Mouse (Mus musculus) heart, embryonic 13.5 days (tissue): ENCODE measurements around the gene Msmb. TPM values are rescaled to one million over a fixed set of nuclear protein-coding genes. Genes with fewer than 3 reads are reported as not detected.
"Not testable (repeated sequence)": the region's sequence is repeated elsewhere in the genome, so short reads cannot be mapped to it uniquely, and the experiment has no call there.

Experiments used
- ATAC-seq: fragments of 200-750 bp; cut with Nextera tagmentation; 2 replicates; pipeline ENCODE4 v1.8.0; 2017; ENCODE audit warnings: moderate TSS enrichment; ENCODE audit not compliant: insufficient number of reproducible peaks, low FRiP score, low TSS enrichment; ENCODE audit errors: extremely low read depth
- H3K27ac ChIP-seq: fragments of 300-500 bp; sonication (generic); replicated peaks from 2 replicates; pipeline ENCODE4 v1.5.1; 2015; ENCODE audit warnings: moderate library complexity, mild to moderate bottlenecking, inconsistent platforms
- H3K27me3 ChIP-seq: fragments of 300-500 bp; sonication (generic); replicated peaks from 2 replicates; pipeline ENCODE4 v1.6.1; 2015; ENCODE audit warnings: mild to moderate bottlenecking, inconsistent platforms
- H3K36me3 ChIP-seq: fragments of 300-500 bp; sonication (generic); 2 replicates; pipeline ENCODE4 v1.6.1; 2015; ENCODE audit warnings: mild to moderate bottlenecking, inconsistent platforms
- H3K4me1 ChIP-seq: fragments of 300-500 bp; sonication (generic); 2 replicates; pipeline ENCODE4 v1.6.1; 2015; ENCODE audit warnings: inconsistent platforms
- H3K4me2 ChIP-seq: fragments of 300-500 bp; sonication (generic); 2 replicates; pipeline ENCODE4 v1.6.1; 2015; ENCODE audit warnings: inconsistent platforms, mild to moderate bottlenecking, moderate library complexity
- H3K4me3 ChIP-seq: fragments of 300-500 bp; sonication (generic); 2 replicates; pipeline ENCODE4 v1.5.1; 2015; ENCODE audit warnings: moderate library complexity, mild to moderate bottlenecking, inconsistent platforms
- H3K9ac ChIP-seq: fragments of 300-500 bp; sonication (generic); 2 replicates; pipeline ENCODE4 v1.6.1; 2015; ENCODE audit warnings: inconsistent platforms, mild to moderate bottlenecking, moderate library complexity
- H3K9me3 ChIP-seq: fragments of 300-500 bp; sonication (generic); 2 replicates; pipeline ENCODE4 v1.6.1; 2016; ENCODE audit warnings: inconsistent platforms
- WGBS: fragments of 180-500 bp; shearing (Covaris S2); methylation state at CpG from one replicate; pipeline ENCODE4 v1.1.7; 2015; ENCODE audit warnings: mixed read lengths; 5-methylcytosine and 5-hydroxymethylcytosine counted together
- polyA plus RNA-seq: library from polyadenylated mRNA; unstranded; fragments of >200 nt; fragmentation: Nextera tagmentation; extraction: Ambion mirVana; gene quantifications from 2 replicates; pipeline ENCODE4 v1.2.1, GENCODE M21; 2015

Msmb gene
- polyA plus RNA-seq, 1 experiment from 2014 or later = not detected

DNA sequence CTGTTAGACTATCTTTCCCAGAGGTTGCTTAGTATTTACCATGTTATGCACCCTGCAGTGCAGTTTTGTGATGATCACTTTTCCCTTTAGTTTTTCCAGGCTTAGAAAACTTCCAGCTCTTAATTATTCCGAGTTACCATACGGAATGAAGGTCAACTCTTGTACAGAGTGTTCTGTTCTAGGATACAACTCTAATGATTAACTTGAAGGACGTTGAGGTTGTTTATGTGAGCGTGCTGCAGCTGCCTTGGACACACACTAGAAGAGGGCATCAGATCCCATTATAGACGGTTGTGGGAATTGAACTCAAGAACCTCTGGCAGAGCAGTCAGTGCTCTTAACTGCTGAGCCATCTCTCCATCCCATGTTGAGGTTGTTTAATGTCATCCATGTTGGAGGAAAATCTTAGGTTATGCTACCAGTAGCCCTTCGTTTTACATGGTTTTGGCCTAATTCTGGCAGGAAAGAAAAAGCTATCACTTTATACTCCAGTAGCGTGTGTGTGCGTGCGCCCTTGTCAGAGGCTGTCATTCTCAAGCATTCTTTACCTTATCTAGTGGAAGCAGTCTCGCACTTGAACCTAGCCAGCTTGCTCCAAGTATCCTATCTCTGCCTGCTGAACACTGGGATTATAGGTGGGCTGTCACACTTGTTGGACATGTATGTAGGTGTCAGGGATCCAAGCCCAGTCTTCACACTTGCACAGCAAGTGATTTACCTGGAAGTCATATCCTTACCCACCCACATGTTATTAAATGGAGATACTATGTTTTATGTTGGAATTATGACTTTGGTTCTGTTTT lies 37.8 kb downstream of the Msmb start:
- WGBS = 77% methylated on average over 10 of the region's 10 CpGs

DNA sequence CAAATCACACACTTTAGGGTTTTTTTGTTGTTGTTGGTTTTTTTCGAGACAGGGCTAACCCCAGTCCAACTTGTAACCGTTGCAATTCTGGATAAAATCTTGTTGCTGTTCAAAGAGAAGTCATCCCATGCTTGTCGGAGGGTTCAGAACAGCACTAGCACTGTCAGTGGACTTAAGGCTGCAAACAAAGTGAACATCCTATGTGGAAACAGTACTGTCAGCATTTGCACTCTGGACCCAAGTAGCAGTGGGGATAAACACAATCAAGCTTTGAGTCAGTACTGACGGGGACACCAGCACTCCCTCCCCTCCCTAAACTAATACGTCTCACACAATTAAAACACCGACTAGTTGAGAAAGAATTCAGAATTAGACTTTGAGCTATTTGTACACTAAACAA lies 39.0 kb downstream of the Msmb start:
- no peak for ATAC-seq
- WGBS = 85% methylated on average over 6 of the region's 6 CpGs
- H3K36me3 ChIP-seq = peaks cover 76% of the 10 kb centered on the region

More for the DNA sequence above, 37.8 kb downstream of the Msmb start:
- H3K36me3 ChIP-seq = peaks cover 74% of the 10 kb centered on the region
- H3K4me2 ChIP-seq = no peak overlapping the region
- H3K9ac ChIP-seq = no peak overlapping the region
- no peak overlapping the region for H3K27ac ChIP-seq
- H3K4me1 ChIP-seq = no peaks in the 10 kb centered on the region
- no peaks in the 10 kb centered on the region for H3K9me3 ChIP-seq
- no peak for ATAC-seq
- H3K4me3 ChIP-seq = no peak overlapping the region
- H3K27me3 ChIP-seq = no peaks in the 10 kb centered on the region

DNA sequence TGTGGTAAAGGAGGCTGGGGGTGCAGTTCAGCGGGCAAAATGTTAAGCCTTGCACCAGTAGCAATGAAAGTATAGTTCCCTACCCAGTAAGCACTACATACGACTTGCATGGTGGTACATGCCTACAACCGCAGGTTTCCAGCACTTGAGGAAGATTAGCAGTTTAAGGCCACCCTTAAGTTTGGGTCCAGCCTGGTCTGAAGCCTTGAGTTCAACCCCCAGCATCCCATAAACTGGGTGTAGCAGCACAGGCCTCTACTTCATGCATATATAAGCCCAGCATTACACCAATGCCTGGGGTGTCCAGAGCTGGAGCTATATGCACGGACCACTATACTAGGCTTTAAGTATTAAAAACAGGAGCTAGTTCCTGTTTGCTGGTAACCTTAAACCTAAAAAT lies 42.0 kb downstream of the Msmb start:
- no peaks in the 10 kb centered on the region for H3K9me3 ChIP-seq
- WGBS = 92% methylated on average over 4 of the region's 4 CpGs
- H3K4me3 ChIP-seq = no peak overlapping the region
- H3K9ac ChIP-seq = no peak overlapping the region
- no peak overlapping the region for H3K4me2 ChIP-seq
- no peak overlapping the region for H3K27ac ChIP-seq
- ATAC-seq = no peak
- no peaks in the 10 kb centered on the region for H3K4me1 ChIP-seq
- no peaks in the 10 kb centered on the region for H3K27me3 ChIP-seq
- peaks cover 93% of the 10 kb centered on the region for H3K36me3 ChIP-seq

More for the DNA sequence above, 39.0 kb downstream of the Msmb start:
- Histone ChIP-seq H3K27ac (no peak overlapping the region), H3K9ac (no peak overlapping the region), H3K9me3 (no peaks in the 10 kb centered on the region), H3K4me1 (no peaks in the 10 kb centered on the region), H3K4me3 (no peak overlapping the region), H3K27me3 (no peaks in the 10 kb centered on the region), H3K4me2 (no peak overlapping the region)

DNA sequence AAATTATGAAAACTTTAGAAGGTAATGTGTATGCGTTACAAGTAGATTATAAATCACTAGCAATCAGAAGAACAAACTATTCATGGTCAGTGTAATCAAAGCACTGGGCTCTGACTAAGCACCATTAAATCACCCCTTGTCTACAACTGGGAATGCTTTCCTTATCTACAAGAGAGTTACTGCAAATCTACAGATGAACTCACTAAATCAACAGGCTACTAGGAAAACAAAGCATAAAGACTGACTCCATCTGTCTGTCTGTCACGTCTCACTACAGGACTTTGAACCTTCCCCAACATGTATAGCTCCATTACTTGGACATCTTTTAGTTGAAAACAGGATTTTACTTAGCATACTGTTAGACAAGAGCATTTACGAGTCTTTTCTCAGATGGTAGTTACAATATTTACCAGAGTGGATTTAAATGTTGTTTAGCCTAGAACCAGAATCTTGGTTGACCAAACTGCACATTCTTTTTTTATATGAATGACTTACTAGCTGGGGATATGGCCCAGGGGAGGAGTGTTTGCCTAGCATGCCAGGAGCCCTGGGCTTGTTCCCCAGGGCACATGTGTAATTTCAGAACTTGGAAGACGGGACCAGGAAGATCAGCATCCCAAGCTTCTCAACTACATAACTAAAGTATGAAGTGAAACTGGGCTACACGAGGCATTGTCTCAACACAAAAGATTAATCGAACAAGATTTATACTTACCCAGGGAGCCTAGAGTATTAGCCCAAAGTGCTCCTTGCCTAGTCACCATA lies 49.0 kb downstream of the Msmb start:
- no peak overlapping the region for H3K4me3 ChIP-seq
- no peaks in the 10 kb centered on the region for H3K4me1 ChIP-seq
- no peak overlapping the region for H3K9ac ChIP-seq
- H3K27me3 ChIP-seq = no peaks in the 10 kb centered on the region
- 80% methylated on average over 6 of the region's 6 CpGs for WGBS
- no peak for ATAC-seq
- no peak overlapping the region for H3K27ac ChIP-seq
- no peak overlapping the region for H3K4me2 ChIP-seq
- H3K36me3 ChIP-seq = peaks cover 94% of the 10 kb centered on the region
- H3K9me3 ChIP-seq = no peaks in the 10 kb centered on the region

DNA sequence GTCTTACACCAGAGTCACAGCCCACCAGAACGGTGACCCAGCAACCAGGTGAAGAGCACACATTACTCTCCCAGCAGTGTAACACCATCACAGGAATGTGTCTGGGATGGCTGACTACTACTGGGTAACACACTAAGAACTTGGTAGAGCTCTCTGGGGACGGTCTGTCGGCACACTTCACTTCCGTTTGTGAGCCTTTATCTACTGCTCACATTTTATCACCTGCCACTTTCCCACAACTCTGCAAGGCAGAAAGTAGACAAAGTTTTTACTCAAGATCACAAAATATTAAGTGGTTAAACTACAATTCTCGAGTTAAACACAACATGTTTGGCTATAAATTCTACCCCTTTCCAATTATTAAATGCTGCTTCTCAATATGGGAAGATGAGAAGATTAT lies 50.1 kb downstream of the Msmb start:
- H3K4me2 ChIP-seq = no peak overlapping the region
- H3K27ac ChIP-seq = no peak overlapping the region
- WGBS = 62% methylated on average over 5 of the region's 5 CpGs
- no peak for ATAC-seq
- no peak overlapping the region for H3K9ac ChIP-seq
- H3K9me3 ChIP-seq = no peaks in the 10 kb centered on the region
- no peak overlapping the region for H3K4me3 ChIP-seq
- H3K27me3 ChIP-seq = no peaks in the 10 kb centered on the region
- H3K36me3 ChIP-seq = peaks cover 91% of the 10 kb centered on the region
- H3K4me1 ChIP-seq = no peaks in the 10 kb centered on the region

DNA sequence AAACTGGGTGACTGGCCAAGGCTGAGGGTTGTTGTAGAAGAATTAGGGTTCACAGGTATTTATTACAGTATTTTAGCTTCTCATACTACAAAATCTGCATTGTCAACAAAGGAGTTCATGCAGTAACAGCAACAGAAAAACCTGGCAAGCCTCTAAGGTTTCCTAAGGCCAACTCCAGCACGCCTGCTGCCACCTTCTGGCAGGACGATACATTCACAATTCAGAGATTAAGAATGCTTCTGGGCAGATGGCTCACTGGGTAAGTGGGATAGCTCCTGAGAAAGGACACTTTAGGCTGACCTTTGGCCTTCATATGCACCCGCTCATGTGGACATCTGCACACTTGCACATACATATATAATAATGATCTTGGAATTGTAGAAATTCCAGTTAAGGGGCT lies 50.6 kb downstream of the Msmb start:
- WGBS = 42% methylated on average over 3 of the region's 3 CpGs
- Histone ChIP-seq H3K9me3 (no peaks in the 10 kb centered on the region), H3K27me3 (no peaks in the 10 kb centered on the region), H3K4me2 (no peak overlapping the region), H3K36me3 (peaks cover 91% of the 10 kb centered on the region), H3K9ac (no peak overlapping the region), H3K4me1 (no peaks in the 10 kb centered on the region), H3K4me3 (no peak overlapping the region), H3K27ac (no peak overlapping the region)
- ATAC-seq = no peak

DNA sequence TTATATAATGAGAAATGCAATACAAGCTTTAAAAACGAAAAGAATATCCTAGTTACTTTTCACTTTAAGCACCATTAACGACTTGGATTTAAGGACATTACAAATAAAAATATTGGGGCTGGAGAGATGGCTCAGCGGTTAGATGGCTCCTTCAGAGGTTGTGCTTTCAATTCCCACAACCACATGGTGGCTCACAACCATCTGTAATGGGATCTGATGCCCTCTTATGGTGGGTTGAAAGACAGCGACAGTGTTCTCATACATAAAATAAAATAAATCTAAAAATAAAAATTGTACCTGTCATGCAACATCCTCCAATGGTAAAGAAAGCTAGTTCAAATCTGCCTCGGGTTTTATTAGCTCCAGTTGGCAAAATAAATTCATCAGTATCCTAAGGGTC lies 51.7 kb downstream of the Msmb start:
- 78% methylated on average over 5 of the region's 5 CpGs for WGBS
- H3K27me3 ChIP-seq, ATAC-seq, H3K4me1 ChIP-seq, H3K27ac ChIP-seq, H3K9me3 ChIP-seq, H3K4me3 ChIP-seq, H3K4me2 ChIP-seq, H3K9ac ChIP-seq: not testable (repeated sequence)
- peaks cover 90% of the 10 kb centered on the region for H3K36me3 ChIP-seq

DNA sequence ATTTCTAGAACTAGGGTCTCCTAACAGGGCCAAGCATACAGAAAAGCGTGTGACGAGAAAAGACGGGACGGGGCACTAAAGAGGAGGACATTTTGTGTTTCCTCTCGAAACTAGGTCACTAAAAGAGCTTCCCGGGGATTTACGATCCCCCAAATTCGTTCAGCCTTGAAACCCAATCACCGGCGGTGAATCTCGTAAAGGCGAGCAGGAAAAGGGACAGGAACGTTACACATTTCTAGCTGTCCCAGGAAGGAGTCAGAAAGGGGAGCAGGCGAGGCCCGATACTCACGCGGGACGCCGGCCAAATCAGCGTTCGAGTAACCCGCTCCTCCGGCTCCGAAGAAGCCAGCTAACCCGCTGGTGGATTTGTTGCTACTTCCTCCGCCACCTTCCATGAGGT lies 59.5 kb downstream of the Msmb start:
- peaks cover 35% of the 10 kb centered on the region for H3K36me3 ChIP-seq
- peak overlapping the region; percentile 80 for H3K27ac ChIP-seq
- under 1% methylated on average over 26 of the region's 26 CpGs for WGBS
- peak overlapping the region; percentile 97 for H3K4me2 ChIP-seq
- no peaks in the 10 kb centered on the region for H3K27me3 ChIP-seq
- H3K9me3 ChIP-seq = no peaks in the 10 kb centered on the region
- peak overlapping the region; percentile 94 for H3K4me3 ChIP-seq
- peak overlapping the region; percentile 97 for H3K9ac ChIP-seq
- no peak for ATAC-seq
- H3K4me1 ChIP-seq = peaks cover 32% of the 10 kb centered on the region

DNA sequence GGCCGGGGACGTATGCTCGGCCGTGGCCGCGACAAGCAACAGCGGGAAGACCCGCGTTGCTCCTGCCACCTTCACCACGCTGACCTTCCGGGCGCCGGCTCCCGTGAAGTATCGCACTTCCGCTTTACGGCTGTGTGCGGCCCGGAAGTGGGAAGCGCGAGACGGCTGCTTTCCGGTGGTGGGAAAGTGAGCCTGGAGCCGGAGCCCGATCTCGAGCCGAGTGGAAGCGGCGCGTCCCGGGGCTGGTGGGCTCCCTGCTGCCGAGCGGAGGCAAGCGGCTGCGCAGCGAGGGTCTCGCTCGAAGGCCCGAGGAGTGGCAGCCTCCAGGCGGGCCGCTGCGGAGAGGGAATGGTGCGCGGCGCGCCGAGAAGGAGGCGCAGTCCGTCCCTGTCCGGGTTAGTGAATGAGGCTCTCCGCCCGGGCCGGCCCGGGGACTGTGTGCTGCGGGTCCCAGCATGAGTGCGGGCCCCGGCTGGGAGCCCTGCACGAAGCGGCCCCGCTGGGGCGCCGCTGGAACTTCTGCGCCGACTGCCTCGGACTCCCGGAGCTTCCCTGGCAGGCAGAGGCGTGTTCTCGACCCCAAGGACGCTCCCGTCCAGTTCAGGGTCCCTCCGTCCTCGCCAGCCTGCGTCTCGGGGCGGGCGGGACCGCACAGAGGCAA lies 60.1 kb downstream of the Msmb start, which contains the start of the genes Timm23 and Parg:
TSS of gene Timm23 (minus strand) at position 108 of the 661 bp plus-strand sequence.
TSS of gene Parg (plus strand) at position 159 of the 661 bp plus-strand sequence.
- Histone ChIP-seq H3K4me2 (peak within 1 kb of the TSS; percentile 97), H3K9ac (peak within 1 kb of the TSS; percentile 97), H3K9me3 (no peaks in the 10 kb centered on the region), H3K4me3 (peak within 1 kb of the TSS; percentile 94), H3K27ac (peak within 1 kb of the TSS; percentile 80), H3K27me3 (no peaks in the 10 kb centered on the region), H3K36me3 (peaks cover 30% of the 10 kb centered on the region), H3K4me1 (peaks cover 32% of the 10 kb centered on the region)
- under 1% methylated on average over 73 of the region's 77 CpGs for WGBS
- peak; percentile 86 for ATAC-seq
